Mouse (Mus musculus) heart, postnatal 4 days (tissue): Measurements from ENCODE around the gene Oprd1. TPM values are rescaled to one million over a fixed set of nuclear protein-coding genes. Genes with fewer than 3 reads are reported as not detected.

Experiments used
- total RNA-seq, 2 experiments: library from RNA; stranded (reverse); gene quantifications; 2 replicates each; pipeline ENCODE4 v1.2.3; 2021

Oprd1 gene
- total RNA-seq, 2 experiments from 2014 or later = 0.45 to 0.54 TPM

Other genes with a start within 250 kb of the Oprd1 start
- gene Tmem200b, start 222.7 kb downstream of the Oprd1 start, total RNA-seq = 10 to 100 TPM in 1 of 2 experiments, 1 to 10 TPM in 1; 9.4 to 12.8 TPM
- under 1 TPM; 0.11 to 0.12 TPM for gene Gm10300, start 69.8 kb downstream of the Oprd1 start, total RNA-seq
- gene Epb41, start 69.2 kb downstream of the Oprd1 start, total RNA-seq = 100 to 1,000 TPM in 1 of 2 experiments, 10 to 100 TPM in 1; 88.1 to 142 TPM
- 10 to 100 TPM; 48.2 to 51.9 TPM for gene Ythdf2, start 67.8 kb upstream of the Oprd1 start, total RNA-seq
- 10 to 100 TPM; 19.4 to 21.1 TPM for gene Gmeb1, start 117.1 kb upstream of the Oprd1 start, total RNA-seq
- 10 to 100 TPM; 20.2 to 23.8 TPM for gene Taf12, start 129.9 kb upstream of the Oprd1 start, total RNA-seq
- gene Rab42, start 158.9 kb upstream of the Oprd1 start, total RNA-seq = 1 to 10 TPM; 1.2 to 1.5 TPM
- 10 to 100 TPM; 33.5 to 39.1 TPM for gene Trnau1ap, start 185.1 kb upstream of the Oprd1 start, total RNA-seq
- 10 to 100 TPM; 25.1 to 25.3 TPM for gene Rcc1, start 209.1 kb upstream of the Oprd1 start, total RNA-seq